Mouse (Mus musculus) kidney, adult 2 months (tissue): ENCODE data around the gene Pde1c.

Experiments
- CTCF ChIP-seq: fragments of 200-500 bp; conservative IDR thresholded peaks from 2 replicates; pipeline ENCODE4 v1.5.1; 2011; ENCODE audit warnings: low read depth, mild to moderate bottlenecking, control low read depth, low read length, moderate library complexity, mixed read lengths; ENCODE audit not compliant: insufficient read depth, insufficient read length
- POLR2A ChIP-seq: fragments of 200-500 bp; IDR thresholded peaks from one replicate; pipeline ENCODE4 v1.6.1; 2011; ENCODE audit warnings: low read depth, low read length, control low read depth

DNA sequence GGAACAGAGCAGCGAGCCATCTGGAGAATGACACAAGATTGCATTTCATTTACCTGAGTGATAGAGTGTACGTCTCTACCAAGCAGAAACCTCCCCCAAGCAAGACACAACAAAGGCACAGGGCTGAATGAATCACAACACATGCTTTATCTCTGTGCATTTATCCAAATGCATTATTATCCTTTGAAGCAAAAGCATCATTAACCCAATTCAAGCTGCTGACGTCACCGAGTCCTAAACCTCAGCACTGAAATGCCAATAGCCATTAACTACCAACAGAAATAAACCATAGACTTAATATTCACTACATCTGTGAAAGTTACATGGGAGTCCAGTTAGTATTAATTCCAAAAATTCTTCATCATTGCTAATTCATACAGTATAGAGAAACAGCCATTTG, 127.4 kb downstream of the Pde1c start:
- TF ChIP-seq CTCF, result no peak
- TF ChIP-seq POLR2A, result no peak
